Mouse (Mus musculus): ENCODE results near the gene Olfr322. TPM values are rescaled to one million over a fixed set of nuclear protein-coding genes. Genes with fewer than 3 reads are reported as not detected.

Gene Olfr322
- total RNA-seq, 2 experiments from 2014 or later, result not detected

Other genes with a start within 250 kb of the Olfr322 start
- gene 1810065E05Rik, start 237.7 kb upstream of the Olfr322 start, total RNA-seq (2021), result not detected
- gene Gm12253, start 226.2 kb upstream of the Olfr322 start, total RNA-seq (2021), result not detected
- gene Lypd9, start 205.9 kb upstream of the Olfr322 start, total RNA-seq (2021), result not detected
- gene Olfr30, start 196.5 kb upstream of the Olfr322 start, total RNA-seq (2021), result not detected
- gene Olfr332, start 166.2 kb upstream of the Olfr322 start, total RNA-seq (2021), result not detected
- gene Olfr331, start 156.2 kb upstream of the Olfr322 start, total RNA-seq (2021), result not detected
- not detected for gene Olfr330, start 123.9 kb upstream of the Olfr322 start, total RNA-seq (2021)
- gene Olfr329-ps, start 112.4 kb upstream of the Olfr322 start, total RNA-seq (2021), result not detected
- under 1 TPM in 1 of 2 experiments, not detected in 1; 0.15 TPM for gene Olfr328, start 103.1 kb upstream of the Olfr322 start, total RNA-seq (2021)
- gene Olfr224, start 88.2 kb upstream of the Olfr322 start, total RNA-seq (2021), result not detected
- not detected for gene Olfr325, start 81.1 kb upstream of the Olfr322 start, total RNA-seq (2021)
- gene Olfr324, start 63.7 kb upstream of the Olfr322 start, total RNA-seq (2021), result not detected
- gene 2210407C18Rik, start 42.7 kb upstream of the Olfr322 start, total RNA-seq (2021), result not detected
- not detected for gene Olfr323, start 28.3 kb upstream of the Olfr322 start, total RNA-seq (2021)
- not detected for gene Trim58, start 18.3 kb upstream of the Olfr322 start, total RNA-seq (2021)
- gene Olfr320, start 22.3 kb downstream of the Olfr322 start, total RNA-seq (2021), result not detected
- not detected for gene Olfr319, start 40.4 kb downstream of the Olfr322 start, total RNA-seq (2021)
- not detected for gene Olfr318, start 65.2 kb downstream of the Olfr322 start, total RNA-seq (2021)
- gene Olfr317, start 80.4 kb downstream of the Olfr322 start, total RNA-seq (2021), result under 1 TPM in 1 of 2 experiments, not detected in 1; 0.20 TPM
- under 1 TPM; 0.45 to 0.48 TPM for gene Olfr316, start 94.0 kb downstream of the Olfr322 start, total RNA-seq (2021)
- gene Olfr315, start 114.4 kb downstream of the Olfr322 start, total RNA-seq (2021), result not detected
- not detected for gene Olfr314, start 124.2 kb downstream of the Olfr322 start, total RNA-seq (2021)
- 1 to 10 TPM; 5.9 to 7.5 TPM for gene Fam183b, start 143.2 kb downstream of the Olfr322 start, total RNA-seq (2021)
- gene Olfr313, start 156.2 kb downstream of the Olfr322 start, total RNA-seq (2021), result not detected
- not detected for gene Olfr312, start 170.5 kb downstream of the Olfr322 start, total RNA-seq (2021)
- gene Olfr311, start 180.5 kb downstream of the Olfr322 start, total RNA-seq (2021), result not detected
- 10 to 100 TPM; 19.3 to 20.0 TPM for gene Gm12258, start 188.4 kb downstream of the Olfr322 start, total RNA-seq (2021)
- gene 2810021J22Rik, start 208.4 kb downstream of the Olfr322 start, total RNA-seq (2021), result 10 to 100 TPM in 1 of 2 experiments, 1 to 10 TPM in 1; 9.7 to 12.2 TPM
- gene Zfp39, start 245.4 kb downstream of the Olfr322 start, total RNA-seq (2021), result 1 to 10 TPM; 8.4 to 9.2 TPM